Mouse (Mus musculus) cerebellum, postnatal 10 days (tissue): ENCODE measurements around the gene Far2.
"Not testable (repeated sequence)": the region's sequence is repeated elsewhere in the genome, so short reads cannot be mapped to it uniquely, and the experiment has no call there.

Source experiments
- DNase-seq, 2 experiments: peaks; one replicate each; pipeline ENCODE4 v3.0.0; 2021; ENCODE audit warnings: mixed read lengths in 2 of 2

Gene Far2

DNA sequence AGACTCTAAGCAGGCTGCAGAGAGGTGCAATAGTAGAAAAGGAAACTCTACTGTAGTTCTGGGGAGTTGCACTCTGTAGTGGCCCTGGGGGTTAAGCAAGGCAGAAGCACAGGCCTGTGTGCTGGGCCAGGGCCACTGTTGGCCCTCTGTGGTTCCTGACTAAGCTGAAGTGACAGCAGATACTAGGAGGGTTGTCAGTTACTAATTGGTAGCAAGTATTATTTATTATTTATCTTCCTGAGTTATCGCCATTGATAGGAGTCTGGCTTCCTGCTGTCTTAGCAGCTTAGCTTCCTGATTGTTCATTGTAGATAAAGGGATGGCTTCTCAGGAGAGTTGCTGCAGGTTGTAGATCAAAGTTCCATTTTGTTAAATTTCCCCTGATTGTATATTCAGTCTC is 73.6 kb downstream of the Far2 start:
- DNase-seq = no peak

DNA sequence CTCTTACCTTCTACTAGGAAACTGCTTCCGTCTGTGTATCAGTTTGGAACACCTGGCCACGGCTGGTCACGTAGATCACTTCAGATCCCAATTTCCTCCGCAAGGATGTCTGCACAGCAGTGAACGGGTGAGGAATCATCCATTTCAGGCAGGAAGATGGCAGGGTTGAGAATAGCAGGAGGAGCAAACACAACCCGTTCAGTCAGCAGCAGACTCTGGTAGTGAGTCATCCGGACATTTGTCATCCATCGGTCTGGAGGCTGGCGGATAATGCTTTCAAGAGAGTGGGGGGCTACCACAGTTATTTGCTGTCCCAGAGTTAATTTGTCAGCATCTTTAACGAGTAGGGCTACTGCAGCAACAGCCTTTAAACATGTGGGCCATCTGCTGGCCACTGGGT is 79.8 kb downstream of the Far2 start:
- DNase-seq = not testable (repeated sequence)

DNA sequence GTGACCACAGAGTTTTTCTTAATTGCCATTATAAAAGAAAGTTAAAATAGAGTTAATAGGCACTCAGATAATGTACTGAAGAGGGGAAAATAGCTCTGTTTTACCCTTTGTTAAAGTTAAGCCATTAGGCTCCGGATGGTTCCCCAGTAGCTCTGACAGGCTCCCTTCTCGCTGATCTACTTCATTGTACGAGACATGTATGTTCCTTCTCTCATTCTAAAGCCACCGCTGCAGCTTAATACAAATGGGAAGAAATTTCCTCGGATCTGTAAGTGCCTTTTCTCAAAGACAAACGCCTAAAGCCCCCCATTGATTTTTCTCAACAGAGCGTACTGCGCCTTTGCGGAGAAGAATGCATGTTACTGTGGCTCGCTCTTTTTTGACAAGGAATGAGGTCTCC is 85.3 kb downstream of the Far2 start:
- DNase-seq = no peak

DNA sequence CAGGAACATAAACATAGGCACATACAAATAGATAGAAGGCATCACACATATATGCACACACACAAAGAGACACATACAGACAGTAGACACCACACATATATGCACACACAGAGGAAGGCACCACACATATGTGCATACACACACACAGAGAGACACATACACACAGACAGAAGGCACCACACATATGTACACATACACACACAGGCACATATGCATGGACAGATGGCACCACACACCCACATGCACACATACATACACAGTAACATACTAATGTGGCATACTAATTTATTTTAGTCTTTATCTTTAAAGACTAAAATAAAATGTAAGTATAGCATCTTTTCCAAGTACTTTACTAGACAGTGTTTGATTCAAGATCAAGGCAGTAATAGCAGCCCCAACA is 86.5 kb downstream of the Far2 start:
- DNase-seq = no peak

GRCm38 (mm10) chr6:148135769-148136382 is 88.8 kb downstream of the Far2 start:
- DNase-seq = peak; percentile 89 to 90

DNA sequence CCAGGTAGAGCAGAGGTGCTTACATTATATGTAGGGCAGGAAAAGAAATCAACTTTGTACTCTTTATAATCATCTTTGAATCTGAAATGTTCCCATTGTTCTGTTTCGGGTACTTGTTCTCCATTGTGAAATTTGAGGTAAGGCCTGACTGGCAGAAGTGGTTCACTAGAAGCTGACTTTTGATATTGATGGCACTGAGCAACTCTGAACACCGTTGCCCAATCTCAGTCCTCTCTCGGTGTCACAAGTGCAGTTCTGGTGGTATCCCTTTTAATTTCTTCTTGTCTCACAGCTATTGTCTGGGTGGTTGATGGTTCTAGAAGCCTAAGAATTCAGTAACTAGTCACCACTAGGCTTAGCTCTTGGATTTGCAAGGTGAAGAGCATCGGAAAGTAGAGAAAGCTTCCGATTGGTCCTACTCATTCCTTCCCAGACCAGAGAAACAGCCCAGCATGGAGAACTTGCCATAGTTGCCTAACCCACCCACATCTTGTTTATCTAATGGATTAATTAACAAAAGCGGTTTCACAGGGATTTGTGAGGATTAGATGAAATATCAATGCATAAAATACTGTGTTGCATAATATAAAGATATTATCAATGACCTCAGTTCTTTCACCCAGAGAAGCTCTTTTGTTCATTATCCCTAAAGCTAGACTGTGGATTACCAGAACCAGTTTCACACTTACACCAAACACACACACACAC is 92.4 kb downstream of the Far2 start:
- no peak for DNase-seq

- DNase-seq = no peak
Measured at GRCm38 (mm10) chr6:148141874-148142273, 94.8 kb downstream of the Far2 start.

GRCm38 (mm10) chr6:148142421-148142820 is 95.4 kb downstream of the Far2 start:
- no peak for DNase-seq

DNA sequence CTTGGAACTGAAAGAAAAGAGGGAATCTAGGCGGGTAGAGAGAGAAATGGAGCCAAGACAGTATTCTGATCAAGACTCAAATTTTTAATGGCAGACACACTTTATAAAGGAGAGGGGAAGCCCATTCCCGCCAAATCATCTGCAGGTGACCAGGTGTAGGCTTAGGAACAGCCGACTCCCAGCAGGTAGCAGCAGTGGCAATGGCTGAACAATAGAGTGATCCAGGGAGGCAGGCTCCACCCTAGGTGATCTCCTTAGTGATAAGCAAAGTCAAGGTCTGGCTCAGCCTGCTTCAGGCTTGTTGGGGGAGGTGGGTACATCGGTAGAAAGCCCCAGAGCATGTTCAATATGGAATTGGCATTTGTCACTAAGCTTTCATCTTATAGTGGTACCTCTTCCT is 105.2 kb downstream of the Far2 start:
- DNase-seq = not testable (repeated sequence)

- no peak for DNase-seq
Measured at GRCm38 (mm10) chr6:148172904-148173303, 125.8 kb downstream of the Far2 start.

GRCm38 (mm10) chr6:148185694-148186093 is 138.6 kb downstream of the Far2 start:
- no peak for DNase-seq

DNA sequence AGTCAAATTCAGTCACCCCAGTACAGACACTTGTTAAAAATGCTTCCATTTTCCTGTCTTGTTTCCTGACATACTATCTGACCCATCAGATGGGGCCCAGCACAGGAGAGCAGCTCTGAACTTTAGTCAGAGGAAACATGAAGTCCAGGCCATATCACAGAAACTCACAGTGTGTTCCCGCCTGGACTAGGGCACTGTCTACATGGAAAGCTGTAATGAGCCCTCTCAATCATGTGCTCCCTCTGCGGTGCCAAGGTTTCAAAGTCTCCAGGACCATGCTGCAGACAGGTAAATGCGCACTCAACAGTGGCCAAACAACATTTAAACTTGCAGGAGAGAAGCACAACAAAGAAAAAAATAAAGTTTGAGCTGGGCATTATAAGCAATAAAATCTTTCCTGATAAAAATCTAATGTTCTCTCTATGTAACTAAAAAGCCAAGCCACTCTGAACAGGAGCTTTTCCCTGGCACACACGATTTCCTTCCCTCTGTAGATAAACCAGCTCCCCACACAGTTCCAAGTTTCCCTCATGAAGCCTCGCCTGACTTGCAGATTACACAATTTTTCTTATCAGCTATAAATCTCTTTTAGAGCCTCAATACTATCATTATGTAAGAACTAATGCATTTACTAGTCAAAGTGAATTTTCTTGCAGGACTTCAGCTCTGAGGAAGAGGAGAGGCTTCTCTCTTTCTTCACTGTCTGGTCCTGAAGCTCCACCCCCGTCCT is 147.1 kb downstream of the Far2 start:
- DNase-seq = no peak

- no peak for DNase-seq
Measured at GRCm38 (mm10) chr6:148199177-148199576, 152.1 kb downstream of the Far2 start.

DNA sequence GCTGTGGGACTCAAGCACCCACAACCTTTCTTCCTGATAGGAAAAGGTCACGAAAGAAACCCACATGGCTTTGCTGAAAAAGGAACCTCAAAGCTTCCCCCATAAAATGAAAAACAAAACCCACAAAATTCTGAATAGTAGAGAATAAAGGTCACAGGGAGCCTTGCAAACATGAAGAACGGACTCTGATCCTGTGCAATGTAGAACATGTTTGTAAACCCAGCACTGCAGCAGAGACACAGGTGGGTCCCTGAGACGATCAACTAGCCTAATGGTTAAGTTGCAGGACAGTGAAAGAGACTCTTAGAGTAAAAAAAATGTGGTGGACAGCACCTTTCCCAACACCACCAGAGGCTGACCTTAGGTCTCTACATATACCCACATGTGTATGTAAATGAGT is 152.7 kb downstream of the Far2 start:
- no peak for DNase-seq

DNA sequence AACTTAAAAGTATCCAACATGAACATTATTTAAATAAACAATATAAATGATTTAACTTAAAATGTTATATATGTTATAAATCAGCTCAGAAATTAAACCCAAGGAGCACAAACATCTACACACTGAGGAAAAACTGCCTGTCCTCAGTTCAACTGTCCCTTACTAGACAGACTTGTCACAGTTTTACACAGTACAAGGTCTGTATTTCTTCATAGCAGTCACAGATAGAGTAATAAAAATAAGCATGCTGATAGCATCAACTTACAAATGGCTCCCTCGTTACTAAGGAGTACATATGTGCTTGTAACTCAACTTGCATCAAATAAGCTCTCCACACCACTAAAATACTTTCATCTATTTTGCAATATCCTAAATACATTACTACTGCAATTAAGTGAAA is 158.1 kb downstream of the Far2 start:
- DNase-seq = no peak

DNA sequence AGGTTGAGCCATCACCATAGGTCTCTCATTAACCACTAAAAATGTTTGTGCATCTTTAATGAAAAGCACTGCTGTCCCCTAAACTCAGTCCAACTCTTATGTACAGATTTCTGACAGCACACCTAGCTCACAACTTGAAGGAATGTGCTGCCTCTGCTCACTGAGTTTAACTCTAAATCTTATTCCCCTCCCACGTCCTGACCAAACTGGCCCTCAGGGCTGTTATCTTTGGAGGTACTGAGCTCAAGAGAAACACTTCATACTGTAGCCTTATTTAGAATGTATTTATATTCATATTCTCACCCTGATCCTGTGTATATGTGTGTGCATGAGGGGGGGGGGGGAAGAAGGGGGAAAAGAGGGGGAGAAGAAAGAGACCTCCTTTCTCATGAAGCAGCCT is 160.5 kb downstream of the Far2 start:
- no peak for DNase-seq

GRCm38 (mm10) chr6:148211391-148211876 is 164.4 kb downstream of the Far2 start:
- no peak for DNase-seq

GRCm38 (mm10) chr6:148211897-148212680 is 165.0 kb downstream of the Far2 start, which contains the start of gene Ergic2:
Gene Ergic2 (minus strand): TSS chr6:148212374.
- peak; percentile 98 to 99 for DNase-seq

DNA sequence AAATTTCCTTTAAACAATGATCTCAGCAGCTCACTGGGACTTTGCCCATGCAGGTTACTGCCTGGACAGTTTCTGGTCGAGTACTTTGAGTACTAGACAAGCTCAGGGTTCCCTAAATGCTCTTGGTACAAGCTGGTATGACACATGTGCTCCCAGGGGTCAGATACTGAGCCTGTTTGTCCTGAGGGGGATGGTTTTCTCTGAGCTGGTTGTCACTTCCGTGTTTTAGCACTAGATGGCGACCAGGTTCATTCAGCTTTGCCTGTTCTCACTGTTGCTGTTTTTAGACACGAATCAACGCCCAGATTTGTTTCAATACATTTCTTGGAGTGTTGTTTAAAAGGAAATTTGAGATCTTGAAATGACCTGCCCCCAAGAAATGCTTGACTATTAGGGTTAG is 167.7 kb downstream of the Far2 start:
- peak; percentile 70 to 74 for DNase-seq

DNA sequence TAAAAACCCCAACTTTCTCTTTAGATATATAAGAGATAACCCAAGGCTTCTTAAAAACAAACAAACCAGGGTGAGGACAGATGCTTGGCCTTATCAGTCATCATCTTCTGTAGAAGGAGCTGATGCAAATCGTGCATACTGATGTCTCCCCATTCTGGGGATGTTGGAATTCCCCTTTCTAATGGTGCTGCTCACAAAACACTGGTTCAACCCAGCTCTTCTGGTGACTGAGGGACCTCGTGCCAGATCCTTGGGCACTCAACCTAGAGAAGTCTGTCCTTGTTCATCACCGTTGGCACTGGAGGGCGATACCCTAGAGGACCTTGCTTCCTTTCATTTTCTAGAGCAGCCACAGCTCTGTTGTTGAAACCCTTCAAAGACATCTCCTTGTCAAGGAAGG is 169.7 kb downstream of the Far2 start:
- no peak for DNase-seq

- DNase-seq = no peak
Measured at GRCm38 (mm10) chr6:148218235-148219076, 171.4 kb downstream of the Far2 start.

- DNase-seq = no peak
Measured at GRCm38 (mm10) chr6:148222686-148223085, 175.6 kb downstream of the Far2 start.
